Mouse (Mus musculus): ENCODE results near the gene Zfp566. TPM values are rescaled to one million over a fixed set of nuclear protein-coding genes. Genes with fewer than 3 reads are reported as not detected.
"Not testable (repeated sequence)": the region's sequence is repeated elsewhere in the genome, so short reads cannot be mapped to it uniquely, and the experiment has no call there.

The Zfp566 gene
- 5.1 and 6.3 TPM in 2 replicates for polyA plus RNA-seq (2015; fragmentation: Nextera tagmentation; extraction: Ambion mirVana)

DNA sequence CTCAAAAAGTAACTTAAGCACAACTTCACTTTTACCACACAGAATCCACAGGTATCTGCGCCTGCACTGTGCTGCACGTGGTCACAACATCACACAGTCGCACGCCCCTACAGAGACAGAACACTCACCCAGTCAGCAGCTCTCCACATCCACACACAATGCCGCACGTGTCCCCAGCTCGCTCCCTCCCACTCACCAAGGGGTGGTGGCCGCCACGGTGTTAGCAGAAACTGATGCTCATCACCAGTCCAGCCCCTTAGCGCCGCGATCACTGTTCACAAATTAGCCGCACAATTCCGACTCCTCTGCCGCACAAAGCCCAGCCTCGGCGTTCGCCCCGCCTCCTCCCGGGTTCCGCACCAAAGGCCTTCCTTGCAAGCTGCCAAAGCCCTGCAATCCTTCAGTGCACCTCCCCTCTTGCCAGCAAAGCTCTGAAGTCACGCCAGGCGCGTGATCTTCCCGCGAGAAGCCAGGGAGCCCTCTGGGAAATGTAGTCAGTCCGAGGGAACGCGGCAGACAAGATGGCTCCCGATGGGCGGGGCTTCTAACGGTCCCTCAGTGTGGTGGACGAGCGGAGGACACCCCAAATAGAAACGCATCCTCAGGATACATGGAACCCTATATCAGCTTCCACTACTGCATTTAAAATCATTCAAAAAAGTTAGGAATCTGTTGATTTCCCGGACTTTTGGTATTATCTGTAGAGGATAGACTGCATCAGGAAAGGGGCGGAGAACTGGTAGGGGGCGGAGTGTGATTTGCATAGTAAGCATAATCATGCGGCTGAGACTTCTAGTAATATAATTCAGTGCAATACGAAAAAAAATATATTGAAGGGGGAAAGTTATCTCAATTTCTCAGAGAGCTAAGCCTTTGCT lies at the start of gene Zfp566, which contains the start of gene Gm26920:
Gene Zfp566 (minus strand): TSS at position 436 of the 878 bp plus-strand sequence.
Gene Gm26920 (minus strand): TSS at position 319 of the 878 bp plus-strand sequence.
- Histone ChIP-seq H3K36me3 (peaks cover under 1% of the 10 kb centered on the region), H3K9ac (peak within 1 kb of the TSS; percentile 64), H3K4me3 (peak within 1 kb of the TSS; percentile 67), H3K27ac (peak within 1 kb of the TSS; percentile 79), H3K9me3 (replicated peaks) (no peaks in the 10 kb centered on the region), H3K4me2 (peak within 1 kb of the TSS; percentile 79), H3K27me3 (no peaks in the 10 kb centered on the region), H3K4me1 (replicated peaks) (peaks cover 17% of the 10 kb centered on the region)
- ATAC-seq (replicated peaks; ENCODE audit: insufficient number of reproducible peaks, insufficient read depth, low FRiP score, low read depth) = peak; percentile 89
- WGBS = under 1% methylated on average over 40 of the region's 40 CpGs

DNA sequence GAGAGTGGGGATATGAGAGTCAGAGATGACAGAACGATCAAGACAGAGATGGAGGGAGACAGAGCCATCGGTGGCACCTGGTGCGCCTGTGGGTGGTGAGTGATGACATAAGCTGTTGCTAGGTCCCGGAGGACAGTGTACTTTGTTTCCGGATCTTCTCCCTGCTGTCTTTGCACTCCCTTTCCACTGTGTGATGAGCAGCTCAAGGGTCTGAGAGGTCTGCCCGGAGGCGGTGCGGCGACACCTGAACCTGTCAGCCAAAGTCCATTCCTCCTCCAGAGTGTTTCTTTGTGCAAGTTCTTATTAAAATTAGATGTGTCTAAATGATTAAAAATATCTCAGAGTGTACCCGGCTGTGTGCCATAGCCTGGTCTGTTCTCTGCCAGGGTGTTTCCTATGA lies 46.5 kb upstream of the Zfp566 start:
- no peak overlapping the region for H3K4me3 ChIP-seq
- H3K27ac ChIP-seq = no peak overlapping the region
- H3K9me3 ChIP-seq (replicated peaks) = no peaks in the 10 kb centered on the region; the same call in 1 of the 2 replicates
- 82% methylated on average over 10 of the region's 10 CpGs for WGBS
- no peak overlapping the region for H3K9ac ChIP-seq
- no peaks in the 10 kb centered on the region for H3K4me1 ChIP-seq (replicated peaks)
- peaks cover 61% of the 10 kb centered on the region for H3K36me3 ChIP-seq
- no peak overlapping the region for H3K4me2 ChIP-seq
- no peaks in the 10 kb centered on the region for H3K27me3 ChIP-seq
- ATAC-seq (replicated peaks; ENCODE audit: insufficient number of reproducible peaks, insufficient read depth, low FRiP score, low read depth) = no peak

DNA sequence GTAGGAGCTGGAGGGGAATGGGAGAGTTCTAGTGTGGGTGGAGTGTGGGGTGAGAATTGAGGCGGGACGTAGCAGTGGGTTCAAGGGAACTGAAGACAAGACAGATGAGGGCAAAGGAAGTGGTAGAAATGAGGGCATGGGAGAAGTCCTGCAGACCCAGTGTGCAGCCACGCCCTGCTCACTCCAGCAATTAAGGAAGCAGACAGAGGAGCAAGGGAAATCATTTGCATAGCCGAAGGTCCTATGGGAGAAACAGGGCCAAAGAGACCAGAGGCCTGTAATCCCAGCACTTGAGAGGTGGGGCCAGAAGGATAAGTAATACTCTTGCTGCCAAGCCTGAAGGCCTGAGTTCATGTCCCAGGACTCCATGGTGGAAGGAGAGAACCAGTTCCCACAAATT lies 42.1 kb upstream of the Zfp566 start:
- WGBS = 90% methylated on average over 4 of the region's 4 CpGs
- no peak for ATAC-seq (replicated peaks; ENCODE audit: insufficient number of reproducible peaks, insufficient read depth, low FRiP score, low read depth)
- Histone ChIP-seq H3K4me3 (no peak overlapping the region), H3K4me2 (no peak overlapping the region), H3K9ac (no peak overlapping the region), H3K36me3 (peaks cover 89% of the 10 kb centered on the region), H3K4me1 (replicated peaks) (no peaks in the 10 kb centered on the region), H3K27me3 (no peaks in the 10 kb centered on the region), H3K9me3 (replicated peaks) (no peaks in the 10 kb centered on the region; the same call in 1 of the 2 replicates), H3K27ac (no peak overlapping the region)

DNA sequence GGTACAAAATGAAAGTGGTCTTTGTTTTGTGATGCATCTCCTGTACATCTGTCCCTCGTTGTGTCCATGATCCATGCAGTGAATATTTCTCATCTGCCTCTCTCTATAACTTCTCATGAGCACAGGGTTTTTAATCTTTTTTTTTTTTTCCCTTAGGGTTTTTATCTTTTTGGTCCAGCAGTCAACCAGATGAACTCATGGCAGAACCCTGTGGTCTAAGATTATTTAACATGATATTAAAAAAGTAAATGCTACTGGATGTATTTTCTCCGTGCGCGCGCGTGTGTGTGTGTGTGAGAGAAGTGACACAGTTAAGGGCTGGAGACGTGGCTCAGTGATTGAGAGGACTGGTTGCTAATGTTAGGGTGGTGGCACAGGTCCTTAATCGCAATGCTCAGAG lies 39.6 kb upstream of the Zfp566 start:
- H3K4me3 ChIP-seq = no peak overlapping the region
- H3K9me3 ChIP-seq (replicated peaks) = no peaks in the 10 kb centered on the region; the same call in 1 of the 2 replicates
- H3K36me3 ChIP-seq = peaks cover 88% of the 10 kb centered on the region
- H3K27me3 ChIP-seq = no peaks in the 10 kb centered on the region
- H3K9ac ChIP-seq = no peak overlapping the region
- no peak for ATAC-seq (replicated peaks; ENCODE audit: insufficient number of reproducible peaks, insufficient read depth, low FRiP score, low read depth)
- no peak overlapping the region for H3K27ac ChIP-seq
- H3K4me1 ChIP-seq (replicated peaks) = no peaks in the 10 kb centered on the region
- no peak overlapping the region for H3K4me2 ChIP-seq
- WGBS = 96% methylated on average over 8 of the region's 8 CpGs

DNA sequence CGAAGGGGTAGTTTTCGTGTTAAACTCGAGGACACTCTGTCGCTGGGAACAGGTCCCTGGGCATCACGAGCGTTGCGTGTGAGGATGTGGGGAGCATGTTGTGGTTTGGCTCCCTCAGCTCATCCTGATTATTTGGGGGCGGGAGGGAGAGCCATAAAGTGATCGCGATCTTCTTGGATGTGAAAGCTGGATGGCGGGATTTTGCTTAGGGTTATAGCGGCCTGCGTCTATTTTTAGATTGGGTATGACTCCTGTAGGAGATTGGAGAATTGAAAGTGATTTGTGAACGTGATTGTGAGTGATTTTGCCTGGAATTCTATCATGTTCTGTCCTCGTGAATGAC lies 31.8 kb upstream of the Zfp566 start:
- peaks cover 17% of the 10 kb centered on the region for H3K36me3 ChIP-seq
- H3K4me3 ChIP-seq = peak overlapping the region; percentile 93
- peaks cover 3% of the 10 kb centered on the region; the same call in 1 of the 2 replicates for H3K4me1 ChIP-seq (replicated peaks)
- no peaks in the 10 kb centered on the region for H3K9me3 ChIP-seq (replicated peaks)
- H3K27me3 ChIP-seq = no peaks in the 10 kb centered on the region
- peak overlapping the region; percentile 92 for H3K4me2 ChIP-seq
- 4% methylated on average over 15 of the region's 15 CpGs for WGBS
- H3K27ac ChIP-seq = peak overlapping the region; percentile 91
- H3K9ac ChIP-seq = peak overlapping the region; percentile 83
- ATAC-seq (replicated peaks; ENCODE audit: insufficient number of reproducible peaks, insufficient read depth, low FRiP score, low read depth) = no peak; the same call in 1 of the 2 replicates

DNA sequence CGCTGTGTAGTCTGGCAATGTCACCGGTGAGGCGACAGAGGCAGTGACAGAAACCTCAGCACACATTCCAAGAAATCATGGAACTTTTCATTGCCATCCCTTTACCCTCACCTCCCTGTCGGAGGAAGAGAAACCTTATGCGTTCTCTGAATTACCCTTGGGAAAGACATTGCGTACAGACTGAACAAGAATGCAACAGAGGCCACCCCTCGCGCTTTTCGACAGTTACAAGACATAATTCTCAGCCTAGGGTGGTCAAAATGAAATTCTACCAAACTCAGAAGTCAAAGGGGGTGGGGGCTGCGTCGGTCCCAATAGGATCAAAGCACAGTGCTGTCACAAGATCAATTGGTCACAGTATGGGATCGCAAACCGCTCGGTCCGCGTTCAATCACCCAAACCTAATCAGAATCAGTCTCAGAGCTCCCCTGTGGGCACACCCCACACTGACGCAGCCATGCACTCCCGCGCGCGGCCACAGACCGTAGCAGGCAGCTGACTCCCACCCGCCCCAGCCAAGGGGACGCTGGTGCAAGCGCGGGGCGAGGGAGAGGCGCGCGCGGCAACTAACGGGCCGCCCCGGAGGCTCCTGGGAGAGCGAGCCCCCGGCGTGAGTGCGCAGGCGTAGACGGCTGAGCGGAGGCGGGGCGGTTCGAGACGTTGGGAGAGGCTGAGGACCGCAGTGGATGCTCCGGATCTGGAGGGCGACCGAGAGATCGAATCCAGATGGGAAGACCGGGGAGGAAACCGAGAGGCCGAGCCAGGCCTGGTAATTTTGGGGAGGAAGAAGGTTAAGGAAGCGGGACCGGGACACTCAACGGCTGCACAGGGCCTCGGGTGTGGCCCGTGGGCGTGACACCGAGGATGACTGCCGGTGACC lies 31.2 kb upstream of the Zfp566 start, which contains the start of gene Zfp382:
Gene Zfp382 (plus strand): TSS at position 635 of the 880 bp plus-strand sequence.
- Histone ChIP-seq H3K27me3 (no peaks in the 10 kb centered on the region), H3K27ac (peak within 1 kb of the TSS; percentile 91), H3K36me3 (0 out of 2 replicates have a peak, but pooled peaks cover 11% of the 10 kb centered on the region), H3K4me3 (peak within 1 kb of the TSS; percentile 93), H3K9me3 (replicated peaks) (no peaks in the 10 kb centered on the region), H3K4me2 (peak within 1 kb of the TSS; percentile 92), H3K4me1 (replicated peaks) (peaks cover 3% of the 10 kb centered on the region; the same call in 1 of the 2 replicates), H3K9ac (peak within 1 kb of the TSS; percentile 83)
- WGBS = under 1% methylated on average over 61 of the region's 61 CpGs
- ATAC-seq (replicated peaks; ENCODE audit: insufficient number of reproducible peaks, insufficient read depth, low FRiP score, low read depth) = peak; percentile 95

DNA sequence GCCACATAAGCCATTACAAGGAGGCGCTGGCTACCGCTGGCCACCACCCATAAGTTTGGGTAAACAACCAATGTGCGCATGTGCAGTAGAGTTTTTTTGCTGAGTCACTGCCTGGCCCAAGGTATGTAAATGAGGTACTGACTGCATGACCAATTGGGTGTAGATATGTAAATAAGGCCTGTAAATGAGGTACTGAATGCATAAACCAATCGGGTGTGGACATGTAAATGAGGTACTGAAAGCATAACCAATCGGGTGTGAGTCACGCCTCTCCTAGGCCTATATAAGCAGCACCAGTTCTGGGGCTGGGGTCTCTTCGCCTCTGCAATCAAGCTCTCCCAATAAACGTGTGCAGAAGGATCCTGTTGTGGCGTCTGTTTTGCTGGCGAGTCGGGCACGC lies 27.6 kb upstream of the Zfp566 start:
- H3K9me3 ChIP-seq (replicated peaks); ATAC-seq (replicated peaks; ENCODE audit: insufficient number of reproducible peaks, insufficient read depth, low FRiP score, low read depth): not testable (repeated sequence)

DNA sequence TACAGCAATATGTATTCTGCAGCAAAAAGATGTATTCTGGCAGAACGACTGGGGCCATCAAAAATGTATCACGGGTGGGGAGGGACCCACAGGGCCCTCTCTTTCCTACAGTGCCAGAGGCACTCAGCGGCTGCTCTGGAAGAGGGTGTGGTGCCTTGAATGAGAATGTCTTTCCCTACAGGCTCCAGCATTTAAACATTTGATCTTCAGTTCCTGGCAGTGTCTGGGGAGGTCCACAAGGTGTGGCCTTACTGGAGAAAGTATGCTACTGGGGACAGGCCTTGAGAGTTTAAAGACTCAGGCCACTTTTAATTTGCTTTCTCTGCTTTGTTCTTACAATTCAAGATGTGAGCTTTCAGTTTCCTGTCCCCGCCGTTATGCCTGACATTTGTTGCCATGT lies 25.7 kb upstream of the Zfp566 start:
- Histone ChIP-seq H3K4me1 (replicated peaks) (peaks cover 7% of the 10 kb centered on the region; the same call in 1 of the 2 replicates), H3K27me3 (no peaks in the 10 kb centered on the region), H3K9me3 (replicated peaks) (peaks cover 4% of the 10 kb centered on the region; the same call in 1 of the 2 replicates), H3K4me2 (no peak overlapping the region), H3K27ac (no peak overlapping the region), H3K9ac (no peak overlapping the region), H3K36me3 (no peaks in the 10 kb centered on the region), H3K4me3 (no peak overlapping the region)
- 90% methylated on average over 5 of the region's 5 CpGs for WGBS
- no peak for ATAC-seq (replicated peaks; ENCODE audit: insufficient number of reproducible peaks, insufficient read depth, low FRiP score, low read depth)

More for the DNA sequence above, 27.6 kb upstream of the Zfp566 start:
- not testable (repeated sequence) for H3K4me2 ChIP-seq; H3K36me3 ChIP-seq; H3K27ac ChIP-seq; H3K27me3 ChIP-seq; H3K9ac ChIP-seq; H3K4me1 ChIP-seq (replicated peaks); H3K4me3 ChIP-seq
- WGBS = 90% methylated on average over 12 of the region's 12 CpGs

DNA sequence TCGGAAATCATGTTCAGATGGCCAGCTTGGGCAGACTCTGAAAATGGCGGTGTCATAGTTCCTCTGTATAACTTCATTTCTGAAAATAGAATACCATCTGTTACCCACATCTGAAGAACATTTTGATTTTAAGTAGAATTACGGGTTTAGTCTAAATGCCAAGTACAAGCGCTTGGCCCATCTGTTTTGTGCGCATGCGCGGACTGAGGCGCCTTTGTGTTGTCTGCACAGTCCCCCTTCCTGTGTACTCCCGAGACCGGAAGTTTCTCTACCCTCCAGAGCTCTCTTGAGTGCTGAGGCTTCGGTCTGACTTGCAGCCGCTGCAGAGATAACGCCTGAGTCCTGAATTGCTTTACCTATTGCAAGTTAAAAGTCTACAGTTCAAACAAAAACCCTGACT lies 9.0 kb upstream of the Zfp566 start:
- H3K36me3 ChIP-seq = peaks cover 53% of the 10 kb centered on the region
- peaks cover 4% of the 10 kb centered on the region; the same call in 1 of the 2 replicates for H3K9me3 ChIP-seq (replicated peaks)
- no peak overlapping the region for H3K4me3 ChIP-seq
- H3K27me3 ChIP-seq = no peaks in the 10 kb centered on the region
- H3K4me2 ChIP-seq = no peak overlapping the region
- no peak overlapping the region for H3K9ac ChIP-seq
- no peak overlapping the region for H3K27ac ChIP-seq
- peaks cover 24% of the 10 kb centered on the region for H3K4me1 ChIP-seq (replicated peaks)
- no peak for ATAC-seq (replicated peaks; ENCODE audit: insufficient number of reproducible peaks, insufficient read depth, low FRiP score, low read depth)
- WGBS = 82% methylated on average over 13 of the region's 13 CpGs

DNA sequence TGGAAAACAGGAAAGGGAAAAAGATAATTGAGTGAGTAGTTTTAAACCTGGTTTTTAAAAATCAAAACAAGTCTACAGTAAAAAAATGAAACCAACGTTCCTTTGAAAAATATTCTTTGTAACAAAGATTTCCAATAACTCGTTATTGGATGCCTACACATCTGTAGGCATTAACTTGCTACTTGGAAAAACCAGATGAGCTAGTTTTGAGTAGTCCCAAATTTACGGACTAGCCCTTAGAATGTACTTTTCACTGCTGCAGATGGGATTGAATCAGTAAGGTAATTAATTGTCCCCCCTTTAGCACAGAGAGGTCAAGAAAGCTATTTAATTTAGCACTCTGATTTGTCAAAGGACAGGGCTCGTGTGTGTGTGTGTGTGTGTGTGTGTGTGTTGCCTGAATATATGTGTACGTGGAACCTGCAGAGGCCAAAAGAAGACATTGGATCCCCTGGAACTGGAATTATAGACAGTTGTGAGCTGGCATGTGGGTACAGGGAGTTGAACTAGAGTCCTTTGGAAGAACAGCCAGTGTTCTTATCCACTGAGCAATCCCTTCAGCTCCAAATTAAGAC lies 5.3 kb upstream of the Zfp566 start:
- WGBS = 4% methylated on average over 5 of the region's 5 CpGs
- peak overlapping the region; percentile 86 for H3K4me3 ChIP-seq
- no peaks in the 10 kb centered on the region for H3K27me3 ChIP-seq
- peak overlapping the region; percentile 99 for H3K27ac ChIP-seq
- ATAC-seq (replicated peaks; ENCODE audit: insufficient number of reproducible peaks, insufficient read depth, low FRiP score, low read depth) = no peak
- H3K4me2 ChIP-seq = peak overlapping the region; percentile 74
- H3K9ac ChIP-seq = peak overlapping the region; percentile 45
- H3K9me3 ChIP-seq (replicated peaks) = no peaks in the 10 kb centered on the region
- H3K4me1 ChIP-seq (replicated peaks) = peaks cover 29% of the 10 kb centered on the region
- peaks cover 22% of the 10 kb centered on the region for H3K36me3 ChIP-seq
